Mouse (Mus musculus): Measurements from ENCODE around the gene Kcnk3.

DNA sequence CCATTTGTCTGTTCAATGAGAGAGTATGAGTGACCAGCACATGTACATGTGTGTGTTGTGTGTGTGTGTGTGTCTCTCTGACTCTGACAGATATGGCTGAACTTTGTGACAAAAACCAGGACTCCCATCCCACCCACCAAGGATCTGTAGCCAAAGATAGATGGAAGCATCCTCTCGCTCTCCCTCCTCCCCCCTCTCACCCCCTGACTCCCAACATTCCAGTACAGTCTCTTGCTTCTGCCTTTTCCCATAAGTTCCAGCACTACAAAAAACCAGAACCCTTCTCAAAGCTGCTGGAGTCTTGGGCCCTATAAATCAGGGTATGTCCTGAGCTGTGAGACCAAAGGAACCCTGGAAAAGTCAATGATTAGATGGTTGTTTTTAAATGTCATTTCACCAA, 19.5 kb upstream of the Kcnk3 start:
- no peak for TF ChIP-seq E2F4 (IDR thresholded peaks at IDR 0.05; ENCODE audit: insufficient read depth)
- TF ChIP-seq POLR2A (IDR thresholded peaks at IDR 0.05; ENCODE audit: insufficient read length, low read depth): no peak
